Mouse (Mus musculus): ENCODE results near the gene Cdrt4.

The Cdrt4 gene

DNA sequence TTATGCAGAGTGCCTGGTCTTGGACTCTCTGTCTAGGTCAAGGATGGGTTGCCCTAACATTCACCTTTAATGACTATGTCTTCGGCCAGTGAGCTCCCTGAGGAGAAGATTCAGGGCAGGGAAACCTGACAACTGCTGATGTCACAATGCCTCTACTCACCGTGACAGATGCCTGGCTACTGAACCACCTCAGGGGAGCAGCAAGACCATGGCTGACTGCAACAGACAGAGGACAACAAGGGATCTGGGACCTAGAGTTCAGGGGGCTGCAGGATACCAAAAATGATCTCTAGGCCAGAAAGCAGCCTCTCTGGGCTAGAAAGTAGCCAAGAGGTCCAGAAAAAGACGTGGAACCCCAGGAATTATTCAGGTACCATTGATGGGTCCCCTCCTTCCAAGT lies at the start of gene Cdrt4:
Gene Cdrt4 (plus strand): TSS at position 182 of the 400 bp plus-strand sequence.
- in situ Hi-C loops (cut with MboI, MseI), result no loop called here

DNA sequence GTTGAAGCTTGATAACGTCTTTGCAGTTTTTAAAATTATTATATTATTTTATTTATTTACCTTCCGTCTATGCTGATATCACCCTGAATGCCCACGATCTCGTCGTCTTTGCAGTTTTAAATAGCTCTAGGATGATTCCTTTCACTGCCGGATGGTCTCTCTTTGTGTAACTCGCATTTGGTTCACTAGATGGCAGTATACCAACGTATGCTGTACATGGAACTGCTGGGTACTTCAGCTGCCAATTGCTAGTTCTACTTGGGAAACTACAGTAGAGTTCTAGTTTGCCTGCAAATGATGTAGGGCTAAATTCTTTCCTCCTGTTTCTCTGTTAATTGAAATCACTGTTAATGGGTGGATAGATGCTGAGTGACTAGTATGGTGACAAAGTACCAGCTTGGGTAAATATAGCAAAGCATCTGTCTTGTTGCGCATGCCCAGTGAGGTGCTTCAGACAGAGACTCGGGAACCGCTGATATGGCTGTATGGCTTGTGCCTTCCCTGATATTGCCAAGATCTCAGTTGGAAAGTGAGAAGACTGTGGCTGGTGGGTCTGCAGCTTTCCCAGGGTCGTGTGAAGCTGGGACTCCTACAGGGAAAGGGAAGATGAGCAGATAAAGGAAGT lies 49.2 kb upstream of the Cdrt4 start:
- in situ Hi-C loops (cut with MboI, MseI), result no loop called here

DNA sequence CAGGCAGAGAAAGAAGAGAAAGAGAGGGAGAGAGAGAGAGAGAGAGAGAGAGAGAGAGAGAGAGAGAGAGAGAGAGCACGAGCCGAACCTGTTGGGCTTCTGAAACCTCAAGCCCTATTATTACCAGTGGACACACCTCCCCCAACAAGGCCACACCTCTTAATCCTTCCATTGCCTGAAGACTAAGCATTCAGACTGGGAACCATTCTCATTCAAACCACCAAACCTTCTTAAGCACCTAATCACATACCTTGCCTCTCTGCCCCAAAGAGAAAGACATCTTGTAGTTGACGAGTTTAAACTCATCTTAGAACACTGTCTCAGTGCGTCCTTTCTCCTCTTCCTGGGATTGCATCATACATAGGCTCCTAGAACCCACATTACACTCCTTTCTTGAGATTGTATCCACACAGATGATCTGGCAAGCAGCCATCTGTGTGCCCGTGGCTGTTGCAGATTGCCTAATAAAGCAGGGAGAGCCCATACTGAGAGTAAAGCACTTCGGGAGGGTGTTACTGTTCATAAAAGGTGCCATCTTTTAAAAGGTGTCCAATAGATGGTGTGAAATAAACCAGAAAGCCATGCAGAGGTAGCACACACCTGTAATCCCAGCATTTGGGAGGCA lies 47.0 kb upstream of the Cdrt4 start:
- in situ Hi-C loops (cut with MboI, MseI), result no loop called here

DNA sequence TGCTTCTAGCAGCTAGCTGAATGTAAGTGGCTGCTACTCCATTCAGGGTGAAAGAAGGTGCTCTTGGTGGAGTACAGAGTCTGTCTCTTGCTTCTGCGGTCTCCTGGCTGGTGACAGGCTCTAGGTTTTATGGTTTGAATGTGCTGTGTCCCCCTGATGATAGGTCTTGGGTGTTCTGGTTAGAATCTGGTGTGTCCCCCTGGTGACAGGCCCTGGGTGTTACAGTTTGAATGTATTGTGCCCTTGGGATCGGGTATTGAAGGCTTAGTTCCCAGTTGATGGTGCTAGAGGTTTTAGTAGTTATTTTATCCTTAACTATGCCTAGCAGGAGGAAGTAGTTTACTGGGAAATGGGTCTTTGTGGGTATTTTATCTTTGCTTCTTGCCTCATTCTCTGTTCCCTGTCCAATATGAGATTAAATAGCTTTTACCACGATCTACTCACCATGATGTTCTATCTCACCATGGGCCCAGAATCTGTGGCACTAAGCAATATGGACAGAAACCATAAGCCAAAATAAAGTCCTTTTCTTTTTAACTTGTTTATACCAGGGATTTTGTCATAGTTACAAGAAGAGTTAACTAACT lies 41.2 kb upstream of the Cdrt4 start:
- in situ Hi-C loops (cut with MboI, MseI), result no loop called here

DNA sequence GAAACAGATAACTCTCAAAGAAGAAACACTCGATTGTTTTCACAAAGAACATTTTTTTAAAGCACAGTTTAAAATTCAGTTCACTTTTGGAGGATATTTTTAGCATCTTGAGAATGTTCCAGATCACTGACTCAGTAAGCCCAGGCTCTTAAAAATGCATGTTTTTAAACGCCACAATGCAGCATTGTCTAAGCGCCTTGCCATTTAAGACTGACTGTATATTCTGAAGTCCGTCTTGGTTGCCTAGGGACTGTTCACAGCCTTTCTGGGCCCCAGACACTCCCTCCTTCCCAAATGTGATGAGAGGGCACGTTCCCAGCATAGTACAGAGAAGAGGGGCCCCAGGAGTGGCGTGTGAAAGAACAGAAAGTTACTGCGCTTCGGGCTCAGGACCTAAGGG lies 39.6 kb upstream of the Cdrt4 start:
- in situ Hi-C loops (cut with MboI, MseI), result no loop called here

DNA sequence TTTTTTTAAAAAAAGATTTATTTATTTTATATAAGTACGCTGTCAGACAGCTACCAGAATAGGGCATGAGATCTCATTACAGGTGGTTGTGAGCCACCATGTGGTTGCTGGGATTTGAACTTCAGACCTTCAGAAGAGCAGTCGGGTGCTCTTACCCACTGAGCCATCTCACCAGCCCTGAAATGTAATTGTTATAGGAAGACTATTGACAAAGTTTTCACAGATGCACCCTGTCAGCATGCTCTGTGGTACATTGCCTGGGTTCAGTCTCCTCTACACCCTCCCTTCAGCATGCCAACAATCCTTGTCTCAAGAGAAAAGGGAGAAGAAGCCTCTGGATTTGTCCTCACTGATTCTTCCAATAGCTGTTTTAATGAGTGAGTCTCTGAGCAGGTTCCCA lies 37.9 kb upstream of the Cdrt4 start:
- in situ Hi-C loops (cut with MboI, MseI), result no loop called here

DNA sequence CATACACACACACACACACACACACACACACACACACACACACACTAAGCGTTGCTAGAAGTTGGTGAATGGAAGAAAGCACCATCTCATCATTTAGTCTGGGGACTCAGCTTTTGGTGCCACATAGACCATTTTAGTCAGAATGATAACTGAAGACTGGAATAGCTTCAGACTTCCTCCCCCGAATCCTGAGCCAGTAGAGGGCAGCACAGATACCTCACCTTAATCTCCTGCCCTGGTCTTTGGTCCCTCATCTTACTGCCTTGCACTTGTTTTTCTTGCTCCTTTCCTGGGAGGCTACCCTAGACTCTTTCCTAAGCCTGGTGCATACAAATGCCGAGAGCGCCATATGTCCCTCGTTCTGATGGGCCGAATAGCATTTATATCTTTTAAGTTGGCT lies 36.5 kb upstream of the Cdrt4 start:
- in situ Hi-C loops (cut with MboI, MseI), result no loop called here

DNA sequence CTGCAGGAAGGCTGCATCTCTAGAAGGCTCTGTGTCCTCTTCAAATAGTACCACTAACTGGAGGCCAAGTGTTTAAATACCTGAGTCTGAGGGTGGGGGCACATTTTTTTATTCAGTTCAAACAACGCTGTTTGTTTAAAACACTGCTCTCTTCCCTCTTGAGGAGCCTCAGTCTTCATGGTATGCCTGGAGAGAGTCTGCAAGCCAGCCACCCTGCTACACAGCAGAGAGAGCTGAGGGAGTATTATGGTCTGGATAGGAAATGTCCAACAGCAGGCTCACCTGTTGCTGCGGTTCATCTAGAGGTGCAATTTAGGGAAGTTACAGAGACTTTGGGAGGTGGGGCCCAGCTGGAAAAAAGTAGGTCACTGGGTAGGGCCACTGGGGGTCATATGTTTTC lies 35.5 kb upstream of the Cdrt4 start:
- in situ Hi-C loops (cut with MboI, MseI), result no loop called here

DNA sequence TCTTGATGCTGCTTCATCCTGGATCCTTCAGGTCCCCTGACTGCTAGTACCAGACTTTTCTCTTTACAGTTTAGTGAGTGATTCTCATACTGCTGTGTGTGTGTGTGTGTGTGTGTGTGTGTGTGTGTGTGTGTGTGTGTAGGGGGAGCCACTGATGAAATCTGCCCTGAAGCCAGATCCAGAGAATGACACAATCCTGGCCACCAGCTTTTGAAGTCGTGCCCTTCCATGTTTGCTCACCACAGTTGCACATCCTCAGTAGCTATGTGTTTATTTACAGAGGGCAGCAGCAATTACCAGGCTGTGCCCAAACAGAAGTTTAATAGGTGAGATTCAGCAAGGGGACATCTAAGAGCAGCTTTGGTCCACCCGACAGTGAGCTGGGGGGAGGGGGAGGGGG lies 34.2 kb upstream of the Cdrt4 start:
- in situ Hi-C loops (cut with MboI, MseI), result no loop called here

DNA sequence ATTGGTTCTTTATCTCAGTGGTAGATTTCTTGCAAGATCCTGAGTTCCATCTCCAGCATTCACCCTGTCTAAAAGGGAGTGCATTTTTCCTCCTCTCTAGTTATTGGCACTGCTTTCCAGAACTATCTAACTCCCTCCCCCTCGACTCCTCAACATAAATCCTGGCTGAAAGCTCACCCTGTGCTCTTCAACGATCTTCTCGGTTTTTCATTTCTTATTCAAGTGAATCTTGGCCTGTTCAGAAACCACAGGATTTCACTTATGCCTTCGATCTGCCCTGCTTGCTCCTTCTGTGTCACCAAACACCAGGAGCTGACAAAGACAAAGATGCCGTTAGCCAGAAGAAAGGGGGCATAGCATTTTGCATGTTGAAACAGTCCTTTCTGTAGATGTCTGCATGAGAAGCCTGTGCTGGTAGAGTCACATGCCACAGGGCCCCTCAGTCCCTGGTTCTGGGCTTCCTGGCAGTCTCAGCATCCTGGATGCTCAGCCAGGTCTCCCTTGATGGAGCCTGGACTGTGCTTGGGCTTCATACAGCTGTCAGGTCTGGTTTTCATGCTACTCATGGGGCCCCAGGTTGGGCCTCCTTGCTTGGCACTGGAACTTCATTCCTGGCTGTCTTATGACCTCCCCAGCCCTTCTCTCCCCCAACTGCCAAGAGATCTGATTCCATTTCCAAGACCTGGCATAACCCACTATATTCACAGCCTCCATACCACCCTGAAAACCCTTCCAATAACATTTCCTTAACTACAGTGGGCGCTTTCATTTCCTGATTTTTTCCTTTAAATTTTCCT lies 30.8 kb upstream of the Cdrt4 start:
- in situ Hi-C loops (cut with MboI, MseI), result loop anchor here (5.0 kb wide), 1 partner anchor 212 kb away; no protein-coding TSS in a partner anchor

DNA sequence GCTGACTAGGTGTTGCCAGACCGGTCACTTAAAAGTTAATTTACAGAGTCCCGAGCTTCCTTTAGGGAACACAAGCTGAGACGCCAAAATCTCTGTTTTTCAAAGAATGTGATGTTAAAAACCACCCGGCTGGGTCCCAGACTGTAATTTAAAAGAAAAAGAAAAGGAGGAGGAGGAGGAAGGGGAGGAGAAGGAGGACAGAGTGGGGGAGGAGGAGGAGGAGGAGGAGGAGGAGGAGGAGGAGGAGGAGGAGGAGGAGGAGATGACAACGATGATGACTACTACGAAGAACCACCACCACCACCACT lies 30.3 kb upstream of the Cdrt4 start:
- in situ Hi-C loops (cut with MboI, MseI), result loop anchor here (5.0 kb wide), 1 partner anchor 212 kb away; no protein-coding TSS in a partner anchor

DNA sequence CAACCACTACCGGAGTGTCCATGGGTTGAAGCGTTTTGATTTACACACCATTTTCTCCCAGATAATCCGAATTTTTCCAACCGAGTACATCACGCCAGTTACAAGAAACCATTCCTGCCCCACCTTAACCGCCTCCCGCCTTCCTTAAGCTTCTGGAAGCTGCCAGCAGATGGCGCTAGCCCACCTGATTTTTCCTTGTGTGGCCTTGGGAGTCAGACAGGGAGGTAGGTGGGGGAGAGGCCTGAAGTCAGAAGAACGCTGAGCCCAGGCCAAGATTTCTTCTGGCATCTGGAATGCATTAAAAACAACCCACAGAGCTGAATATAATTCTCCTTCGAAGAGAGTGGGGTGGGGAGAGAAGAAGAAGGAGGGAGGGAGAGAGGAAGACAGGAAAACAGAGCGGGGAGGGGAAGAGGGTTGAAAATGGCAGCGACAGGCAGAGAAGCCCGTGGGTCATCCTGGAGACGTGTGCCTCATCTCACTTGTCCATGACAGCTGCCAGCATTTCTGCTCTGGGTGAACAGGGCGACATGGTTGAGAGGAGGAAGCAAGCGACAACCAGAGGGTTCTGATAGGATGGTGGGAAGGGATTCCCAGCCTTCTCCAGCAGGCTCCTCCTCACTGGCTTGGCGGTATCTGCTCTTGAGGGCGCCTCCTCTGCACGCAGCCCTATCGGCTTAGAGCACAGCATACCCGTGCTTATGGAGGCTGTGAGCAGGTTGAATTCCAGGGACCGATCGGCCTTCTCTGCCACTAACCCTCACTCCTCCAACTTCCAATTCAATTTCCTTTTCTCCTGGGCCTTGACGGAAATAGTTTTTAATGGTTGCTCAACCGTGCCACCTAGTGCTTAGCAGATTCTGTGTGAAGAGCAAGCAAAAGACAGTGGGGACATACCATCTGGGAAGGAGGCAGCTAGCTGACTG lies 29.7 kb upstream of the Cdrt4 start:
- in situ Hi-C loops (cut with MboI, MseI), result loop anchor here (5.0 kb wide), 1 partner anchor 211 kb away; no protein-coding TSS in a partner anchor

DNA sequence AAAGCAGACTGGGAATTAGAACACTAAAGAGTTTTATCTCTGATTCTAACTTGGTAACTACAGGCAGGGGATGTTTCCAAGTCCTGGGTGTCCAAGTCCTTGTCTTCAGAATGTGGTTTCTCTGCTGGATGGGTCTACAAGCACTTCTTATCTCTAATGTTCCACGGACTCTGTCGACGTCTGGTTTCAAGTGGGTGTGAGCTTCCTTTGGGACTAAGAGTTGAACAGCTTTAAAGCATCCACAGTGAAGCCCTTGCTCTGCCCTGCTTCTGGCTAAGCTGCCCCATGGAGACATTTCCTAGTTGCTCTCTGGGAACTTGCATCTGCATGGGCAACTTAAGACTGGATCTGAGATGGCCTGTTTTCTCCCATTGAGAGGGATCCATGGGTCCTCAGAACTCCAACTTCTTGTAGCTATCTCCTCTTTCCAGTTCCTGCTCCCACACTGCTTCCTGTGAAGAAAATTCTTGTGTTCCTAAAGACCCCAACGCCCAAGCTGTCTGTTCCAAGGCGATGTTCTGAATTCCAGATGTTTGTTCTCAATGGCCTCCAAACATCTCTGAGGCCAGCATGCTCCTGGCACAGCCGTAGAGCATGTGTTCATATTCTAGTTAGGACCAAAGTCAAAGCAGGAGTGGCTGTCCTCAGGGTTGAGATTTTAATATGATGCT lies 26.8 kb upstream of the Cdrt4 start:
- in situ Hi-C loops (cut with MboI, MseI), result loop anchor here (5.0 kb wide), 1 partner anchor 208 kb away; no protein-coding TSS in a partner anchor

DNA sequence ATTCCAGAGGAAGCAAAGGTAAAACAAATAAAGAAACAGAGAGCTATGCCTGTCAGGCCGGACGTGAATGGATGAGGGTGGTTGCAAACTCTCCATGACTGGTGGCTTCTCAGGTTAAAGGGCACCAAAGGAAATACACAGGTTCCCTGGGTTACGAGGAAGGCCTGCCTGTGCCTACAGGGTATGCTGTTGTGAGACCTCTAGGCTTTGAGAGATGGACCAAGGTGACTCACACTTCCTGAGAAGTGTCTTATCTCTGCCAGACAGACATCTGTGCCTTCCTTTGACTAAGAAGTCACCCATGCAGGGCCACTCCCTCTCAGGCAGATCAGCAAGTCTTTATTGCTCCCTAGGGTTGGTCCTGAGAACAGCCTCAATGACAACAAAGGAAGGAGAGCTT lies 21.2 kb upstream of the Cdrt4 start:
- in situ Hi-C loops (cut with MboI, MseI), result no loop called here

DNA sequence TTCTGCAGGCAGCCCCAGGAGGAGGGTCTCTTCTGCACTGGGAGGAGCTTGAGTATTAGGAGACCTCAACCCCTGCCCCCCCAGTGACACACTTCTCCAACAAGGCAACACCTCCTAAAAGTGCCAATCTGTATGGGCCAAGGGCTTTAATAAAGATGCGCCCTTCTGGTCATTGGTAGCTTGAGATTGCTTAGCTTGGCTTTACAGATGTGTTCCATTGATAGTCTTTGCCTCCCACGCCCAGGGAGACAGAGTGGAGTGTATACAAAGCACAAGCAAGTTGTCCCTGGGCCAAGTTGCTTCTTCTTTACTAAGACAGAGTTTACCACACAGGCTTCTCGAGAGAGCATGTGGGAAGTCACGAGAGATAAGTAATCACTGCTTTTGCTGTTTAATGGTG lies 20.4 kb upstream of the Cdrt4 start:
- in situ Hi-C loops (cut with MboI, MseI), result no loop called here

DNA sequence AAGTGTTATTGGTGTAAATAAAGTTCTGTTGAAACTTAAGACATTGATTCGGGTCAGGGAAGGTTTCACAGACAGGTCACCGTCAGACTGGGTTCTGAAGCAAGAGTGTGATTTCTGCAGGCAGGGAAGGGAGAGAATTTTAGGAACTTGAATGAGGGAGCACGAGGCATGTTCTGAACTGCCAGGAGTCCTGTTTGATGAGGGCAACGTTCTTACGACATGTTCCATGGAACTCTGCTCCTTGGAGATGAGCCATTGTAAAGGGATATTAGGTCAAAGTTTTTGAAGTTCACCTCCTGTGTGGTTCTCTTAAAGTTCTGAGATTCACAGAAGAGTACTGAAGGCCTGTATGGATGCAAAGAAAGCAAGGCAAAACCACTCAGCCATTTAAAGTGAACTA lies 19.9 kb upstream of the Cdrt4 start:
- in situ Hi-C loops (cut with MboI, MseI), result no loop called here

DNA sequence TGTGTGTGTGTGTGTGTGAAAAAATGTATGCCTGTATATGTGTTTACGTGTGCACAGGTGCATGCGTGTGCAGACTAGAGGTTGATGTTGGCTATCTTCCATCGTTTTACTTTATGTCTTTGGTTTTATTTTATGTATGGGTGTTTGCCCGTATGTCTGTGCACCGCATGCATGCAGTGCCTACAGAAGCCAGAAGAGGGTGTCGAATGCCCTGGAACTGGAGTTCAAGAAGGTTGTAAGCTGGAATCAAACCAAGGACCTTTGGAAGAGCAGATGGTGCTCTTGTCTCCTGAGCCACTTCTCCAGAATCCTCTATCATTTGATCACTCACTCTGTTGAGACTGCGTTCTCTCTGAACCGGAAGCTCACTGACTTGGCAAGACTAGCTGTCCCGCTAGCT lies 17.9 kb upstream of the Cdrt4 start:
- in situ Hi-C loops (cut with MboI, MseI), result no loop called here

DNA sequence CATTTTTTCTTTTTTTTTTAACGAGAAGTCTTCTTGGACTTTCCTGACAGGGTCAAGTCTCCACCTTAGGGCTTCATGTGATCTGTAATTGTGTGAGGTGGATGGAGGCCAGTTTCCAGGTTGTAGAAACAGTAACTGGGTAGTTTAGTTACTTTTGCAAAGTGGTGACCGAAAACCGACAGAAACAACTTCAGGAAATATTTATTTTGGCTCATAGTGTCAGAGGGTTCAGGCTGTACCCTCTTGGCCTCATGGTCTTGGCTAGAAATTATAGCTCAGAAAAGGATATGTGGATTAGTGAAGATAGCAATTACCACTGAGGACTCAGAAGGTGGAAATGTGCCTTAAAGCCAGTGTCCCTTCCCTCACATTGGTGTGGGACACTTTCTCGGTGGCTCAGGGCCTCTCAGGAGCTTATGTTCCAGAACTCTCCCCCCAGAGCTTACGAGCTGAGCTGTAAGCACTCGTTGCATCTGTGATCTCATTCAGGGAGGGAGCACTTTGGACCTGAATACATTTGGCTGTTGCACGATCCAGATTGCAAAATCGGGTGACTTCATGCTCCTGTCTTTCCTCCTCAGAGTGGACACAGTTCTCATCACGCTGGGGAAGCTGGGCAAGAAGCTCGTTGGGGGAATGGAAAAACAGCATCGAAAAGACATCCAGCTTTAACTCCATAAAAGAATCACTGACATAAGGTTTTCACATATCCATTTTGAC lies 16.0 kb upstream of the Cdrt4 start:
- in situ Hi-C loops (cut with MboI, MseI), result no loop called here

DNA sequence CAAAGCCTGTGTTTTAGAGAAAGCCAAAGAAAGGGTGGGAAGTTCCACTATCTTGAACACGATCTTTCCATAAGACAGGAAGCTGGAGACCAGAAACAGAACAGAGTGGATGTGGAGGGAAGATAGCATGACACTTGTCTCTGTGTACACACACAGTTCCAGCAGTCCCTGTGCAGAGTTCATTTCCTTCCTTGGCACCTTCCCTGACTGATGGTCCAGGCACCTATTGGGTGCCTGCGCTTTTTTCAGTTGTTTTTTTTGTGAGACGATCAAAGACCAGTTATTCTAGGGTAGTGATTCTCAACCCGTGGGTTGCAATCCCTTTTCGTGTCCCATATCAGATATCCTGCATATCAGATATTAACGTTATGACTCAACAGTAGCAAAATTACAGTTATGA lies 13.0 kb upstream of the Cdrt4 start:
- in situ Hi-C loops (cut with MboI, MseI), result no loop called here

DNA sequence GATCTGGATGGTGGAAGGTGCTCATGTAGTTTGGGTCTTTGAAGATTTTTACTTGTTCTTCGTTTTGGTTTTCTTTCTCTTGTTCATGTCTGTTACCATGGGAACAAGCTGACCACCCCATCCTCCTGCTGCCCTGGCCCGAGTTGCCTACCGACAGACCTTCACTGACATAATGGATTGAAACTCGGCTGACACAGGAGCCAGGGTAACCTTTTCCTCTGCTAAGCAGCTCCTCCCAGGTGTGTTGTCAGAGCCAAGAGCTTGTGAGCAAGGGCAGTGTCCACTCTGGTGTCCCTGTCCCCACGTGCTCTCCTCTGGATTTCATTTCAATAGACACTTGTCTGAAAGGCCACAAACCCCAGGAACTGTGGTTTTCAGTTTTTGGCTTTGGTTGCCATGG lies 12.1 kb upstream of the Cdrt4 start:
- in situ Hi-C loops (cut with MboI, MseI), result no loop called here

All from T-helper 1 cell (primary cell).